Mouse (Mus musculus) megakaryocyte, adult 5-6 weeks (primary cell): ENCODE data around the gene Rims4. TPM values are rescaled to one million over a fixed set of nuclear protein-coding genes. Genes with fewer than 3 reads are reported as not detected.

ENCODE experiments used
- ATAC-seq: 2 replicates; pipeline ENCODE4 v1.8.0; 2016; ENCODE audit warnings: mild to moderate bottlenecking, inconsistent platforms; ENCODE audit not compliant: poor library complexity, severe bottlenecking
- total RNA-seq, 2 experiments: library from RNA; stranded (forward) in 1 of 2; stranded (reverse) in 1 of 2; fragments of 153-499, 151-499 nt in 1 of 2; fragments of 221-1000, 200-1000 nt in 1 of 2; gene quantifications; 2 replicates each; pipeline versions ENCODE4 v1.2.3 to v1.2.4; 2015 to 2017

The Rims4 gene
- total RNA-seq, 2 experiments from 2014 or later: not detected

- ATAC-seq: no peak
Observed at GRCm38 (mm10) chr2:163911826-163912444, 6.5 kb downstream of the Rims4 start.

- ATAC-seq: no peak
Observed at GRCm38 (mm10) chr2:163909604-163910003, 8.9 kb downstream of the Rims4 start.

- no peak for ATAC-seq
Observed at GRCm38 (mm10) chr2:163907131-163907530, 11.4 kb downstream of the Rims4 start.

- no peak for ATAC-seq
Observed at GRCm38 (mm10) chr2:163904323-163904722, 14.2 kb downstream of the Rims4 start.

GRCm38 (mm10) chr2:163903461-163903860 lies 15.0 kb downstream of the Rims4 start:
- ATAC-seq: no peak

GRCm38 (mm10) chr2:163902448-163902847 lies 16.0 kb downstream of the Rims4 start:
- no peak for ATAC-seq

- no peak for ATAC-seq
Observed at GRCm38 (mm10) chr2:163901043-163901442, 17.4 kb downstream of the Rims4 start.

- ATAC-seq: no peak
Observed at GRCm38 (mm10) chr2:163899910-163900411, 18.5 kb downstream of the Rims4 start.

GRCm38 (mm10) chr2:163897988-163898535 lies 20.4 kb downstream of the Rims4 start:
- no peak for ATAC-seq

- no peak for ATAC-seq
Observed at GRCm38 (mm10) chr2:163897026-163897425, 21.5 kb downstream of the Rims4 start.

GRCm38 (mm10) chr2:163895156-163895555 lies 23.3 kb downstream of the Rims4 start:
- no peak for ATAC-seq

- ATAC-seq: no peak
Observed at GRCm38 (mm10) chr2:163893446-163894370, 24.8 kb downstream of the Rims4 start.

GRCm38 (mm10) chr2:163891271-163891670 lies 27.2 kb downstream of the Rims4 start:
- no peak for ATAC-seq

- ATAC-seq: no peak
Observed at GRCm38 (mm10) chr2:163890586-163890985, 27.9 kb downstream of the Rims4 start.

- no peak for ATAC-seq
Observed at GRCm38 (mm10) chr2:163889411-163889810, 29.1 kb downstream of the Rims4 start.

GRCm38 (mm10) chr2:163882859-163883652 lies 35.4 kb downstream of the Rims4 start:
- no peak for ATAC-seq

- ATAC-seq: no peak
Observed at GRCm38 (mm10) chr2:163880891-163881290, 37.6 kb downstream of the Rims4 start.

- no peak for ATAC-seq
Observed at GRCm38 (mm10) chr2:163876830-163877498, 41.5 kb downstream of the Rims4 start.

- ATAC-seq: no peak
Observed at GRCm38 (mm10) chr2:163875484-163875883, 43.0 kb downstream of the Rims4 start.

GRCm38 (mm10) chr2:163874877-163875276 lies 43.6 kb downstream of the Rims4 start:
- ATAC-seq: no peak
